Mouse (Mus musculus) bone marrow, adult 2 months (tissue): Measurements from ENCODE around the gene Inhbb. TPM values are rescaled to one million over a fixed set of nuclear protein-coding genes. Genes with fewer than 3 reads are reported as not detected.

ENCODE experiments used
- H3K27ac ChIP-seq: fragments of 200-500 bp; 2 replicates; pipeline ENCODE4 v1.5.1; 2012; ENCODE audit warnings: low read depth, mild to moderate bottlenecking, control low read depth, inconsistent platforms, low read length; ENCODE audit not compliant: control insufficient read depth, poor library complexity, insufficient read depth
- H3K4me1 ChIP-seq: fragments of 200-500 bp; 2 replicates; pipeline ENCODE4 v1.6.1; 2011; ENCODE audit warnings: low read length; ENCODE audit not compliant: control insufficient read depth, insufficient read depth
- H3K4me3 ChIP-seq: fragments of 200-500 bp; replicated peaks from 2 replicates; pipeline ENCODE3; 2011; ENCODE audit warnings: mild to moderate bottlenecking, low read depth, low read length, control low read depth; ENCODE audit not compliant: control insufficient read depth
- CTCF ChIP-seq: fragments of 200-500 bp; IDR thresholded peaks from 2 replicates; pipeline ENCODE4 v1.5.1; 2011; ENCODE audit warnings: low read length, control low read depth; ENCODE audit not compliant: control insufficient read depth, insufficient read depth
- POLR2A ChIP-seq: fragments of 200-500 bp; IDR thresholded peaks from 2 replicates; pipeline ENCODE4 v1.6.1; 2011; ENCODE audit warnings: low read depth, mild to moderate bottlenecking, control low read depth, low read length, borderline replicate concordance; ENCODE audit not compliant: control insufficient read depth
- WGBS: fragments of 180-500 bp; shearing (Covaris S2); methylation state at CpG from one replicate; pipeline ENCODE4 v1.1.7; 2018; 5-methylcytosine and 5-hydroxymethylcytosine counted together
- polyA plus RNA-seq: library from polyadenylated mRNA; stranded (reverse); fragments of >200 nt; gene quantifications from 2 replicates; pipeline ENCODE4 v1.2.4, GENCODE M21; 2011; ENCODE audit warnings: low replicate concordance; ENCODE audit not compliant: missing spikeins, insufficient read depth, insufficient read length

Gene Inhbb
- polyA plus RNA-seq, 1 experiment, result 0.70 TPM

DNA sequence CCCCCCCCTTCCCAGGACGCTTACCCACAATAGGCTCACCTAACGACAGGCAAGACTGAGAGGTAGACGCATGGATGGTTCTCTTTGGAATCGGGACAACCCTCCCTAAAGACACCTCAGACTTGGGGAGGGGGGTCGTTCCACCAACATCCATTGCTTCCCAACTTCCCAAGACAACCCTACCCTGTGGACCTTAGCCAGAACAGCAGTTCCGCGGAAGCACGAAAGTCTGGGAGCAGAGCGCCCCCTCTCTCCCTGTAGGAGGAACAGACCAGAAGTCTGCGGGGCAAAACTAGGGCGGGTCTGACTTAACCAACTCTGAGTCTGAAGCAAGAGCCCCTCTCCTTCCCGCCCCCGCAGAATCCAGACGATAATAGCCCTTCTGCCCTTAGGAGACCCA lies 1.5 kb upstream of the Inhbb start:
- Histone ChIP-seq H3K4me1 (no peaks in the 10 kb centered on the region), H3K27ac (no peak overlapping the region), H3K4me3 (no peak overlapping the region)
- WGBS, result 12% methylated on average over 14 of the region's 14 CpGs
- peak; percentile 14; the same call in 1 of the 2 replicates for TF ChIP-seq CTCF
- TF ChIP-seq POLR2A, result no peak

DNA sequence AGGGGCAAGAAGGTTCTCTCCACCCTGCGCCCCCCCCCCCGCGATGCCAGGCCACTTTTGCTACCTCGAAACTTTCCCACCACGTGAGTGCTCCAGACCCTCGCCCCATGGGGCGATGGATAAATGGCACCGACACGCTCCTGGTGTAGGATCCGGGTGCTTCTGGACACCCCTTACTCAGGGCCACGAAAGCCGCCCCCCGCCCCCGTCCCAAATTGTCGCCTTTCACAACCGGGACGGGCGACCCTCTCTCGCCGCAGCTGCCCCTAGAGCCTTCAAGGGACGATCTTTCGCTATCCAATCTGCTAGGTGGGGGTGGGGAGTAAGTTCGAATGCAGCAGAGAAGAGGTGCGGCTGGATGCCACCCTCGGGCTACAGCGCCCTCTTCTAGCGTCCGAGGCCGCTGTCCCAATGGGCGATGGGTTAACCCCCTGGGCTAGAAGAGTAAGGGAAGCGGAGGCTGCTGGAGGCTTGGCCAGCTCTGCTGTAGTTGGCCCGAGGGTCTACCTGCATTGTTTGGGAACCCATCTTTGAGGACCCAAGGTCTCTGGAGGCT lies 490 bp upstream of the Inhbb start:
- TF ChIP-seq CTCF (no peak), POLR2A (no peak)
- no peak overlapping the region for H3K27ac ChIP-seq
- H3K4me1 ChIP-seq, result no peaks in the 10 kb centered on the region
- no peak overlapping the region for H3K4me3 ChIP-seq
- WGBS, result 5% methylated on average over 31 of the region's 32 CpGs

DNA sequence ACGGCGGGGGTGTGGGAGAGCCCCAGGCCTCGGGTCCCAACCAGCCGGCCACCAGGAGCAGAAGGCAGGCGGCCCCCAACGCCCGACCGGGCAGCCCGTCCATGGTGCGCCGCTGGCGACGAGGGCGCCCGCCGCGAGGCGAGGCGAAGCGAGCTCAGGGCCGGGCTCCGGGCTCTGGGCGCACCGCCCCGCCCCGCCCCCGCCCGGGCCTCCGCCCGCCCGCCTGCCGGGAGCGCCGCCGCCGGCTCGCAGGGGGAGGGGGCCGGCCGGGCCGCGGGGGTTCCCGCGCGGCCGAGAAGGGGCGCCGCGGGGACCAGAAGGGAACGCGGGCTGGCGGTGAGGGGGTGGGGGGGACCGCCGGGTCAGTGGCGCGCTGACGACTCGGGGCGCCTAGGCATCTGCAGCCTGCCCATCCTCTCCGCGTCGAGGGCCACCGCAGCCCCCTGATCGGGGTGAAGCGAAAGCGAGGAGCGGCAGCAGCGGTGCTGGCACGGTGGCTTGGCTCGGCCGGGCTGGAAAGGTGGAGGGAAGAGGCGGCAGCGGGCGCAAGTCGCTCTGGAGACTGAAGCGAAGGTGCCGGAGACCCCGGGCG lies 968 bp downstream of the Inhbb start:
- Histone ChIP-seq H3K4me3 (no peak overlapping the region), H3K4me1 (no peaks in the 10 kb centered on the region; the same call in 1 of the 2 replicates), H3K27ac (no peak overlapping the region)
- TF ChIP-seq CTCF, result no peak
- no peak for TF ChIP-seq POLR2A
- WGBS, result 3% methylated on average over 77 of the region's 78 CpGs

DNA sequence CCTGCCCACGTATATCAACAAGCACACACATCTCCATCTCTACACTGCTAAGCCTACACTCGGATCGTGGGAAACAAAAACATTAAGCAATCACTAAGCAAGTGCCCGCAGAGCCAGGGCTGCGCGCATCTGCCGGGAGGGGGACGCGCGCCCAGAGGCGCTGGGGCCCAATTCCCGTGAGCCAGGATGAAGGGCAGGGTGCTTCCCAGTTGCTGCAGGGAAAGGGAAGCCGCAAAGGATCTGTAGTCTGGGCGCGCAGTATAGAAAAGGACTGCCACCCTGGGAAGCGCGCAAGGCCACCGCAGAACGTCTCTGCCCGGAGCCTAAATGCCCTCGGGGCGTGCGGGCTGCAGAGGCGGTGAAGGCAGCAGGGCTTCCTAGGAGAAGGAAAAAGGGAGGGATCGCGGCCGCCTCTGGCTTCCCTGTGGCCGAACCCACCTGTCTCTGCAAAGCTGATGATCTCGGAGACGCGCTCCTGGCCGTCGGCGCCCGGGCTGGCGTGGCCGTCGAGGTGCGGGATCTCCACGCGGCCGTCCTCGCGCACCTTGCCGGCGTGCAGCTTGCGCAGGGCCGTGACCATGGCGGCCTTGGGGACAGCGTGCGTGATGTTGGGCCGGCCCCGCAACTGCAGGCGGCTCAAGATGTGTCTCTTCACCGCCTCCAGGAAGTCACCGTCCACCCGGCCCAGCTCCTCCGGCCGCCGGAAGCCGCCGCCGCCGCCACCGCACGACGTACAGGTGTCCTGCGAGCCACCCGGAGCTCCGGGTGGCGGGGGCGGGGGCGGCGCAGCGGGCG lies 1.7 kb downstream of the Inhbb start:
- no peak for TF ChIP-seq POLR2A
- no peak for TF ChIP-seq CTCF
- 5% methylated on average over 76 of the region's 76 CpGs for WGBS
- Histone ChIP-seq H3K4me1 (peaks cover 2% of the 10 kb centered on the region), H3K27ac (no peak overlapping the region; the same call in 1 of the 2 replicates), H3K4me3 (no peak overlapping the region)

DNA sequence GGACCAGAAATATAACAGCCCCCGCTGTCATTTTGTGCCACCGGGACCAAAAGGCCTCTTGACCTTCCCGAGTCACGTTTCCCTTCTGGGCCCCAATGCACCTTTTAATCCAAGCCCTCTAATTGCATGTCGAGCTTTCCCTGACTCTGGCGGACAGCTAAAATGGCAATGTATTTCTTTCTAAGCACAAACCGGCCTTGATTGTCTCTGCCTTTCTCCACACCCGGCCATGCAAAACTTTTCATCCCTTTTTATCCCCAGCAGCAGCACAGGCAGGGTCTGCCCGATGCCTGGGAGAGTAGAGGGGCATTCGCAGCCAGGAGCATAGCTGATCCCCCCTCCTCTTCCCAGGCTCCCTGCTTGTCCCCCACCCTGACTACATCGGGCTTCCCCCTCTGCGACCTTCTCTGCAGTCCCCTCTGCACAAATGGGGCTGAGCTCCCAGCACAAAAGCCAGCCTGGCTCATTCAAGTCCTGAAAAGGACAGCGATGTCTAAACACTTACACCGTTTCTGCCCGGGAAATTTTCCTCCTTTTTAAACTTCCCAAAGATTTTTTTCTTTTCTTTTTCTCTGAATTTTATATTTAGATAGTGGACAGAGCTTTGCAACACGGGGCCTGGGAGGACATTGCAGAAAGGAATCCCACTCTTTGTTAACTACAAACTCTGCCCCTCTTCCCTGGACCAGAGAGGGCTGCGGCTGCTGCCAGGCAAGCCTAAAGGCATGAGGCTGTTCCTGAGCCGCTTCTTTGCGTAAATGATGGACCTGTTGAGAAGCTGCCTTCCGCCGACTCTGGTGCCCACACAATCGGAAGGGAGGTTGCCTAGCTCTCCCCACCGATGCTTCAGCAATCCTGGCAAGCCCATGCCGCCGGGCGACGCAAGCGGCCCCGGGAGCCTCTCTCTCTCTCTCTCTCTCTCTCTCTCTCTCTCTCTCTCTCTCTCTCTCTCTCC lies 2.6 kb downstream of the Inhbb start:
- 10% methylated on average over 29 of the region's 29 CpGs for WGBS
- Histone ChIP-seq H3K27ac (no peak overlapping the region), H3K4me1 (peaks cover 2% of the 10 kb centered on the region), H3K4me3 (no peak overlapping the region)
- TF ChIP-seq CTCF (no peak), POLR2A (no peak)

DNA sequence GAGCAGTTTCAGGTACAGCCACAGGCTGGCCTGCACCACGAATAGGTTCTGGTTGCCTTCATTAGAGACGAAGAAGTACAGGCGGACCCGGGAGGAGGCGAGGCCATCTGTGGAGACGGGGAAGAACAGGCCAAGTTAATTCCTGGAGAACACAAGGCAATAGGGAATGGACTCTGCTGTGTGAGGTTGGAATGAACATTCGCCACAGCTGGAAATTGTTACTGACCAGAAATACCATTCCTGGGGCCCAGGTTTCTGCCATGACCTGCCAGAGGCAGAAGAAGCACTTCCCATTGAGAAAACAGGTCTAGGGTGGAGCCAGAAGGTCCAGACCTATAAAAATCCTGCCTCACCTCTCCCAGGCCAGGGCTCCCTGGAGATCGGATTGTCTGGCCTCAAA lies 4.1 kb downstream of the Inhbb start:
- TF ChIP-seq CTCF (no peak), POLR2A (no peak)
- Histone ChIP-seq H3K4me1 (peaks cover 2% of the 10 kb centered on the region), H3K4me3 (no peak overlapping the region), H3K27ac (no peak overlapping the region)
- WGBS, result 81% methylated on average over 8 of the region's 8 CpGs

DNA sequence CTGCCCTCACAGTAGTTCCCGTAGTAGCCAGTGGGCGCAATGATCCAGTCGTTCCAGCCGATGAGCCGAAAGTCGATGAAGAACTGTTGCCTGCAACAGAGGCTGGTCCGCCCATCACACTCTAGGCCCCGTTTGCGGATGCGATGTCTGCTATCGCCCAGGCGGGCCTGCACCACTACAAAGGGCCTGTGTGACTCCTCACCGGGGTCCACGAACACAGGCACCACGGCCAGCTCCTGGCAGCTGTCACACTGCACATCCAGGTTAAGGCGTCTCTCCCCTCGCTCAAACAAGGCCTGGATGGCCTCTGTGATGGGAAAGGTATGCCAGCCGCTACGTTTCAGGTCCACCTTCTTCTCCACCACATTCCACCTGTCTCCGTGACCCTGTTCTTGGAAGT lies 4.5 kb downstream of the Inhbb start:
- no peak overlapping the region for H3K27ac ChIP-seq
- H3K4me1 ChIP-seq, result peaks cover 2% of the 10 kb centered on the region
- TF ChIP-seq CTCF, result no peak
- no peak for TF ChIP-seq POLR2A
- 90% methylated on average over 20 of the region's 20 CpGs for WGBS
- H3K4me3 ChIP-seq, result no peak overlapping the region

DNA sequence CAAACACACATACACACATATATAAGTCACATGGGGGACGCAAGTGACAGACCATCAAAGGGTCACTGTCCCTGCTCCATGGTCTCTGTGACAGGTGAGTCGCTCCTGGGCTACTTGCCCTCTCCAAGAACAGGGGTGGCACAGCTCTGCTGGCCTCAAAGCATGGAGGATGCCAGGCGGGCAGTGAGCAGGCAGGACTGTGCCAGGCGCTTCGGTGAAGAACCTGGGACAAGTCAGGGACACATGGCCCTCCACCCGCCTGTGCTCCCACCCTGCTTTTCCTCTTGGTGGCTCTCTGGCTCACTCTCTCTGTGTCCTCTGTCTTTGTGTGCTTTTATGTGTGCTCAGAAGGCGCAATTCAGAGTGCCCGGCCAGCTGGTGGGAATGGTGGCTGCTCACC lies 5.4 kb downstream of the Inhbb start:
- WGBS, result 80% methylated on average over 8 of the region's 8 CpGs
- TF ChIP-seq CTCF, result no peak
- TF ChIP-seq POLR2A, result no peak
- peaks cover 2% of the 10 kb centered on the region for H3K4me1 ChIP-seq
- H3K27ac ChIP-seq, result no peak overlapping the region
- no peak overlapping the region for H3K4me3 ChIP-seq
